Mouse (Mus musculus) bone marrow, adult 2 months (tissue): ENCODE results near the gene Gm1043.

Experiments
- CTCF ChIP-seq: fragments of 200-500 bp; IDR thresholded peaks from 2 replicates; pipeline ENCODE4 v1.5.1; 2011; ENCODE audit warnings: low read length, control low read depth; ENCODE audit not compliant: control insufficient read depth, insufficient read depth
- POLR2A ChIP-seq: fragments of 200-500 bp; IDR thresholded peaks from 2 replicates; pipeline ENCODE4 v1.6.1; 2011; ENCODE audit warnings: low read depth, mild to moderate bottlenecking, control low read depth, low read length, borderline replicate concordance; ENCODE audit not compliant: control insufficient read depth

DNA sequence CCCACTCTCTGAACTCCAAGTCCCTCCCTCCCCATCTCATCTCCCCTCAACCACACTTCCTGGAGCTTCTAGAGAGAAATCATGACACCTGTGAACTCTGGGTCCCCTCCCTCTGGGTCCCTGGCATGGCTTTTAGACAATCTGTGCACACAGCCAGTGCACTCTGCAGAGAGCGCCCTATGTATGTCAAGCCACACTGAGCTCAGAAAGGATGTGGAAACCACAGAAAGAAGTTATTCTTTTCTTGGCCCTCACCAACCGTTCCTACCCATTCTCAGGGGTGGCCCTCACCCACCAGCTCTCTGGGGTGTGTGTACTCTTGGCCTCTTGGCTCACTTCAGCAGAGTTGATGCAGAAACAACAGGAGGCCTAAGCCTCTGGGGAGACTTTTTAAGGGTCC, 40.4 kb upstream of the Gm1043 start:
- TF ChIP-seq CTCF (no peak), POLR2A (no peak)
